Mouse (Mus musculus): ENCODE measurements around the gene Dnajb11.
A peak's percentile ranks its signal among the peaks of the same experiment; 100 is the strongest.

The Dnajb11 gene

GRCm38 (mm10) chr16:22857431-22858113, at the start of gene Dnajb11, which contains the start of gene Tbccd1:
Gene Dnajb11, plus strand, starts transcription at chr16:22857845.
Gene Tbccd1, minus strand, starts transcription at chr16:22857669.
- peak; percentile 96 for DNase-seq (ENCODE audit: low read depth in 2 of 2, low spot score in 2 of 2)

GRCm38 (mm10) chr16:22811477-22811876, 46.2 kb upstream of the Dnajb11 start, which contains the start of gene Crygs:
Gene Crygs, minus strand, starts transcription at chr16:22811577.
- DNase-seq (ENCODE audit: low read depth in 2 of 2, low spot score in 2 of 2) = no peak

GRCm38 (mm10) chr16:22820731-22821130, 36.9 kb upstream of the Dnajb11 start:
- no peak for DNase-seq (ENCODE audit: low read depth in 2 of 2, low spot score in 2 of 2)

- no peak for DNase-seq (ENCODE audit: low read depth in 2 of 2, low spot score in 2 of 2)
These were observed 24.6 kb upstream of the Dnajb11 start for GRCm38 (mm10) chr16:22832932-22833525.

GRCm38 (mm10) chr16:22839146-22839857, 18.3 kb upstream of the Dnajb11 start:
- DNase-seq (ENCODE audit: low read depth in 2 of 2, low spot score in 2 of 2) = no peak

GRCm38 (mm10) chr16:22842871-22843270, 14.8 kb upstream of the Dnajb11 start:
- DNase-seq (ENCODE audit: low read depth in 2 of 2, low spot score in 2 of 2) = no peak

GRCm38 (mm10) chr16:22844061-22844801, 13.4 kb upstream of the Dnajb11 start:
- no peak for DNase-seq (ENCODE audit: low read depth in 2 of 2, low spot score in 2 of 2)

- DNase-seq (ENCODE audit: low read depth in 2 of 2, low spot score in 2 of 2) = no peak
These were observed 12.8 kb upstream of the Dnajb11 start for GRCm38 (mm10) chr16:22844834-22845233.

GRCm38 (mm10) chr16:22845481-22845880, 12.2 kb upstream of the Dnajb11 start:
- DNase-seq (ENCODE audit: low read depth in 2 of 2, low spot score in 2 of 2) = no peak

- no peak for DNase-seq (ENCODE audit: low read depth in 2 of 2, low spot score in 2 of 2)
These were observed 10.0 kb upstream of the Dnajb11 start for GRCm38 (mm10) chr16:22847686-22848085.

- DNase-seq (ENCODE audit: low read depth in 2 of 2, low spot score in 2 of 2) = no peak
These were observed 9.3 kb upstream of the Dnajb11 start for GRCm38 (mm10) chr16:22848331-22848730.

- DNase-seq (ENCODE audit: low read depth in 2 of 2, low spot score in 2 of 2) = no peak
These were observed 4.9 kb upstream of the Dnajb11 start for GRCm38 (mm10) chr16:22852709-22853108.

GRCm38 (mm10) chr16:22856773-22857172, 872 bp upstream of the Dnajb11 start:
- DNase-seq (ENCODE audit: low read depth in 2 of 2, low spot score in 2 of 2) = no peak

GRCm38 (mm10) chr16:22872397-22872796, 14.8 kb downstream of the Dnajb11 start:
- no peak for DNase-seq (ENCODE audit: low read depth in 2 of 2, low spot score in 2 of 2)

GRCm38 (mm10) chr16:22873369-22873768, 15.7 kb downstream of the Dnajb11 start:
- DNase-seq (ENCODE audit: low read depth in 2 of 2, low spot score in 2 of 2) = no peak

GRCm38 (mm10) chr16:22876218-22877043, 18.8 kb downstream of the Dnajb11 start:
- DNase-seq (ENCODE audit: low read depth in 2 of 2, low spot score in 2 of 2) = peak in 1 of 2 experiments; percentile 11

- DNase-seq (ENCODE audit: low read depth in 2 of 2, low spot score in 2 of 2) = no peak
These were observed 20.2 kb downstream of the Dnajb11 start for GRCm38 (mm10) chr16:22877660-22878390.

GRCm38 (mm10) chr16:22878716-22879115, 21.1 kb downstream of the Dnajb11 start:
- no peak for DNase-seq (ENCODE audit: low read depth in 2 of 2, low spot score in 2 of 2)

GRCm38 (mm10) chr16:22879945-22880595, 22.4 kb downstream of the Dnajb11 start:
- DNase-seq (ENCODE audit: low read depth in 2 of 2, low spot score in 2 of 2) = no peak
